Mouse (Mus musculus) frontal cortex, postnatal 10 days (tissue): ENCODE measurements around the gene Pck2.

ENCODE experiments used
- DNase-seq, 2 experiments: peaks; one replicate each; pipeline ENCODE4 v3.0.0; 2022; ENCODE audit warnings: low spot score in 2 of 2, mixed read lengths in 1 of 2

Gene Pck2

DNA sequence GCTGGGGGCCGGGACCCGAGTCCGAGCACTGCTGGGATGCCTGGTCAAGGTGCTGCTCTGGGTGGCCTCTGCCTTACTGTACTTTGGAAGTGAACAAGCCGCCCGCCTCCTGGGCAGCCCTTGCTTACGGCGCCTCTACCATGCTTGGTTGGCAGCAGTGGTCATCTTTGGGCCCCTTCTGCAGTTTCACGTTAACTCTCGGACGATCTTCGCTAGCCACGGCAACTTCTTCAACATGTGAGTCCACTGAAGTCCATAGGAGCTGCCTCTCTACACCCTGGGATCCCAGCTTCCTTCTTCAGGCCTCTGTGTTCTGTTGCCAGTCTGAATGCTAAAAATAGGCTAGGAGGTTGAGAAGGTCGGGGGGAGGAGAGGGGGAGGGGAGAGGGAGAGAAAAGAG, 35.6 kb downstream of the Pck2 start:
- DNase-seq, result no peak

DNA sequence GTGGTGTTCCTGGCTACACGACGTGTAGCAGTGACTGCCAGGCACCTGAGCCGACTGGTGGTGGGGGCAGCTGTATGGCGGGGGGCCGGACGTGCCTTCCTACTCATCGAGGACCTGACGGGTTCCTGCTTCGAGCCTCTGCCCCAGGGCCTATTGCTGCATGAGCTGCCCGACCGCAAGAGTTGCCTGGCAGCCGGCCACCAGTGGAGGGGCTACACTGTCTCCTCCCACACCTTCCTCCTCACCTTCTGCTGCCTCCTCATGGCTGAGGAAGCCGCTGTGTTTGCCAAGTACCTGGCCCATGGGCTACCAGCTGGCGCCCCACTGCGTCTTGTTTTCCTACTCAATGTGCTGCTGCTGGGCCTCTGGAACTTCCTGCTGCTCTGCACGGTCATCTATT, 36.3 kb downstream of the Pck2 start:
- no peak for DNase-seq

DNA sequence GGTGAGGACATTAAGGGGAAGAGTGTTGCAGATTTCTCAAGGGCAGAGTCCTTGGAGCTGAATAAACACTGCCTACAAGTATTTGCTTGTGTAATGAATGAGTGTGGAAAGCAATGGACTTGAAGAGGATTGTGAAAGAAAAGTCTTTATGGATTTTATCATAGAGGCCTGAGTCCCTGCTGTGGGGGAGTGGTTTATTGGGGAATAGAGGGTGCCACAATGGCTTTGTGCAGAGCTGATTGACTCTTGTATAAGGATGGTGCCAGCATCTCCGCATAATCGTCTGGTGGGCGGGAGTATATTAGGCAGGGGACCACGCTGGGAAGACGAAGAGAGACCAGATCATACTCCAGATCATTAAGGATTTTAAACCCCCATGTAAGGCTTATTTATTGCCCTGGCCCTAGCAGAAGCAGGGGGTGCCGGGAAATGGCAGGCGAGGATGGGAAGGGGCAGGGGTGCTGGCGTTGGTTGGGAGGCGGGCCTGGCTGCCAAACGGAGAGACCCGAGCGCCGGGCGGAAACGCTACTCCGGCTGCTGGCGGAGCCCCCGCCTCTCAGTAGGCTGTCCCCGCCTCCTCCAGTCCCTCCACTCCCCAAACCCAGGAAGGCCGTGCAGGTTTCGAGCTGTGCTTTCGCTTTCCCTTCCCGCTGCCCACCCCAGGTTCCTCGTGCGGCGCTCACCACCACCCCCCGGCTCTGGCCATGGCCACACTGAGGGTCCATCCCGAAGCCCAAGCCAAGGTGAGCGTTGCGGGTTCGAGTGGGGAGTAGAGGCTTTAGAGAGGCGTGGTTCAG, 38.0 kb downstream of the Pck2 start, which contains the start of gene Psme1:
Psme1 (plus strand) TSS at position 253 of the 797 bp plus-strand sequence.
- peak; percentile 75 to 76 for DNase-seq

DNA sequence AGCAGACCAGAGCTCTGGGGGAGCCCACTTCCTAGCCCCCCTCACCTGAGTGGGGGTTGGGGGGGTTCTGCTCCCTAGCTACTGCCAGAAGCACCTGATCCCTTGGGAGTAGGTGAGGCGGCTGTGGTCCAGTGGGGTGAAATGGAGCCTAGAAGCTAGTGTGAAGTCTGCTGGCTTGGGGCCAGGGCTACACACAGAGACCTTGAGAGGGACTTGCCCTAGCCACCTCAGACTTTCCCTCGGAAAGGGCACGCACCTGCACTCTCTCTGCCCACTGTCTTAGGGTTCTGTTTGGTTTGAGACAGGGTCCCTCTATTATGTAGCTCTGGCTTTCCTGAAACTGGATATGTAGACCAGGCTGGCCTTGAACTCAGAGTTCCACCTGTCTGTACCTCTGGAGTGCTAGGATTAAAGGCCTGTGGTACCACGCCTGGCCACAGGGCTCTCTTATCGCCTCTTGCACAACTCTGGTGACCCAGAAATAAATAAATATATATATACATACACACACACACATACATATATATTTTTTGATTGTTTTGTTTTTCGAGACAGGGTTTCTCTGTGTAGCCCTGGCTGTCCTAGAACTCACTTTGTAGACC, 38.7 kb downstream of the Pck2 start:
- DNase-seq, result peak; percentile 38 to 52

DNA sequence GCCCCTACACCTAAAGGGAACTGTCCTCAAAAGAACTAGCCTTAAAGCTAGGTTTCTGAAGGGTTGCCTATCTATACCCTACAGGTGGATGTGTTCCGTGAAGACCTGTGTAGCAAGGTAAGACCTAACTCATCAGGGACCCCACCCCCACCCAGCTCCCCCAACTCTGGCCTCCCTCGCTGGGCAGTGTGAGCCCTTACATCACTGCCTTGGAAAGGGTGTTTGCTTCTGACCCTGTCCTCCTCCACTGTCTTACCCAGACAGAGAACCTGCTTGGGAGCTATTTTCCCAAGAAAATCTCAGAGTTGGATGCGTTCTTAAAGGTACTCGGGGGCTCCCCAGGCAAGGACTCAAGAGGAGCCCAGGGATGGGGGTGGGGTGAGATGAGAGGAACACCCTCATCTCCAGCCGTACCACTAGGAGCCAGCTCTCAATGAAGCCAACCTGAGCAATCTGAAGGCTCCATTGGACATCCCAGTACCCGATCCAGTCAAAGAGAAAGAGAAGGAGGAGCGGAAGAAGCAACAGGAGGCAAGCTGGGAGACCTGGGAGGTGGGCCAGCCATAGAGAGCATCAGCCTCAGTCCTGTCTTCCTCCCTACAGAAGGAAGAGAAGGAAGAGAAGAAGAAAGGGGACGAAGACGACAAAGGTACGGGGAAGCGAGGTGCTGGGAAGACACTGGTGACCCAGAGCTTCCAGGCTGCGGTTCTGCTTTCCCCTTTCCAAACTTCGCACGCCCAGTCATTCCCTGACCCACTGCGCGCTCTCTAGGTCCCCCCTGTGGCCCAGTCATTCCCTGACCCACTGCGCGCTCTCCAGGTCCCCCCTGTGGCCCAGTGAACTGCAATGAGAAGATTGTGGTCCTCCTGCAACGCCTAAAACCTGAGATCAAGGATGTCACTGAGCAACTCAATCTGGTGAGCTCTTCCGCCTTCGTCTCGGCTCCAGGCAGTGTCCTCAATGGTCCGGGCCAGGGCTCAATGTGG, 39.7 kb downstream of the Pck2 start:
- DNase-seq, result no peak

DNA sequence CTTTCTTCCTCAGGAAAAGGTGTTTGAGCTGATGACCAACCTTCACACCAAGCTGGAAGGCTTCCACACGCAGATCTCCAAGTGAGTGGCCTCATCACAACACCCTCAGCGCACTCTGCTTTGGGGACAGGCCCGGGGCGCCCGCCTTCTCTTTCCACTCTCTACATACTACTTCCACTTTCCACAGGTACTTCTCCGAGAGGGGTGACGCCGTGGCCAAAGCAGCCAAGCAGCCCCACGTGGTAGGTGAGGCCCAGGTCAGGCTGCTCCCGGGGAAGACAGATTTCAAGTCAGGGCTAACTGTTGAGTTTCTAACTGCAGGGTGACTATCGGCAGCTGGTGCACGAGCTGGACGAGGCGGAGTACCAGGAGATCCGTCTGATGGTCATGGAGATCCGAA, 40.7 kb downstream of the Pck2 start:
- no peak for DNase-seq

DNA sequence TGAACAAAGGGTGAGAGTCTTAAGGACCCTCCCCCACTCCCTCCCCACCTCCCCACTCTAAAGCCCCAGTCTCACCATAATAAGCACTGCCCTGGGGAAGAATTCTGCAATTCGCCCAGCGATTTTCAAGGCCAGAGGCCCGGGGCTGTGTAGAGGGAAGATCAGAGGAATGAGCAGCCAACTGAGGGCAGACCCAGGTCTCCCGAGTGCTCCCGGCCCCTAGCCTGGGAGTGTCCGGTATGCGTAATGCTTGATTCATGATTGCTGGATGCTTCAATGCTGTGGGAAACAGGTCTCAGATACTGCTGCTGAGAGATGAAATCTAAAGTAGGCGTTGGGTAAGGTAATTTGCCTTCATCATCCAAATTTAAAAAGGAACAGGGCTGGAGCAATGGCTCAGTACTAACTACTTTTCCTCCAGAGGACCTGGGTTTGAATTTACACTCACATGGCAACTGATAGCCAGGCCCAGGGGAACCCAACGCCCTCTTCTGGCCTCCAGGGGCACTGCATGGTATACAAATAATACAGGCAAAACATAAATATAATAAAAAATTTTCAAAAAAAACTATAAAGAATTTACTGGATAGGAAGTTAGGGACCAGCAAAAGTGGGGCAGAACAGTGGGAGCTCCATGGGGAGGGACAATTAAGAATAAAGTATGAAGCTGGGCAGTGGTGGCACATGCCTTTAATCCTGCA, 42.1 kb downstream of the Pck2 start:
- DNase-seq, result no peak

DNA sequence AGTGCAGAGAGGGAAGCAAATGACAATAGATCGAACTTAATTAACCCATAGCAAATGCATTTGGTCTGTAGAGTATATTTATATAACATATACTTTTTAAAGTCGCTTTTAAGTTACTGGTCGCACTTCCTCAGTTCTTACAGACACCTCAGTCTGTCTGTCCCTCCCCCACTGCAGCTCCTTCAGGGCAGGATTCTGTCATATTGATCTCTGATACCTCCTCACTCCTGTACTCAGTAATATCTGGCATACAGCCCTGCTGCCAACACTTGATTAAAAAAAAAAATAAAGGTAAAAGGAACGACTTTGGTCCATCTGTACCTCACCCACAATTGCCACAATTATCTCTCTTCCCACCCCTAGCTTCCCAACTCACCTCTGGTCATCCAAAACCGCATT, 44.2 kb downstream of the Pck2 start:
- no peak for DNase-seq

DNA sequence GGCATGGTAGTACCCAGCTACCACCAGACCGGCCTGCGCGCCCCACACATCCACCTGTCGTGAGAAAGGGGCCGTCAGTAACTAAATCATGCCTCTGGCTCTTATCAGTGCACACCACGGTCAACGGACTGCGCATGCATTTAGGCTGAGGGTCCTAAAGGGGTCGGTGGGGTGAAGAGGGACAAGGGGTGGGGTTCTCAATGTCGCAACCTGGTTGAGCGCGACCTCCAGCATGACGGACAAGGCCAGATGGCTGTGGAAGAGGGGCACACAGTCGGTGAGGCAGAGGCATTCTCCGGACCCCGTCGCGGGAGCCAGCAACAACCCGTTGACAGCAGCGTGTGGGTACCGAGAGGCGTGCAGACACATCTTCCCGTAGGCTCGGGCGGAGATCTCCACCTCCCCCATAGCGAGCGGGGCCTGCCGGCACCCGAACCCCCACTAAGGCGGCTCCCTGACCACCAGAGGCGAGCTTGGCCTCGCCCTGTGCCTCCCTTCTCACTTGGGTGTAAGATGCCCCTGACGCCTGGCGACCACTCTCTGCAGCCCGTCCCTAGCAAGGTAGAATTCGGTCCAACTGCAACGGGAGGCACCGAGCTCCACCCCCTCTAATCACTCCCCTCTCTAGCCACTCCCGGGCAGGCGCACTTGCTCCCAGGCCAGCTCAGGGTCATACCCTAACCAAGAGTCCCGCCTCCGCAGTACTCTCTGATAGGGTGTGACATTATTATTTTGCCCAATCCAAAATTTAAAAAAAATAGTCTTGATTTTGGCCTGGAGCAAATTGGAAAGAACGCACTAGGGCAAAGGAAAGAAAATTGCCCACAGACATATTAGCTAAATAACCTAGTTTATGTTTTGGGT, 44.9 kb downstream of the Pck2 start, which contains the start of gene Emc9:
Emc9 (minus strand) TSS at position 601 of the 864 bp plus-strand sequence.
- DNase-seq, result peak in 1 of 2 experiments; percentile 51

DNA sequence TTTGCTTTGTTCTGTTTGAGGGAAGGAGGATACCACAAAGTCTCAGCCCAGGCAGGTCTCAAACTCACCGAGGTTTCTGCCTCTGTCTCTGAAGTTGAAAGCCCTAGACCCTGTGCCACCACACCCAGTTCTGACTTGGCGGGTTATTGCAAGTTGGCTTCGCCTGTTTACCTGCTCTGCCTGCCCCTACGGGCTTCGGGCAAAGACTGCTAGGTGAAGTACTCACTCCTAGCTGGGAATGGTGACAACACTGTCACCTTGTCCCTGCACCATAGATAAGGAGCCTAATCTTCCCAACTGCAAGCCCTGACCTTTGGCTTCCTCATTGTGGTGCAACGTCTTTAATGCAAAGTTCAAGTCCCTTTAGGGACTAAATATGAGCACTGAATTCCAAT, 45.5 kb downstream of the Pck2 start:
- no peak for DNase-seq

DNA sequence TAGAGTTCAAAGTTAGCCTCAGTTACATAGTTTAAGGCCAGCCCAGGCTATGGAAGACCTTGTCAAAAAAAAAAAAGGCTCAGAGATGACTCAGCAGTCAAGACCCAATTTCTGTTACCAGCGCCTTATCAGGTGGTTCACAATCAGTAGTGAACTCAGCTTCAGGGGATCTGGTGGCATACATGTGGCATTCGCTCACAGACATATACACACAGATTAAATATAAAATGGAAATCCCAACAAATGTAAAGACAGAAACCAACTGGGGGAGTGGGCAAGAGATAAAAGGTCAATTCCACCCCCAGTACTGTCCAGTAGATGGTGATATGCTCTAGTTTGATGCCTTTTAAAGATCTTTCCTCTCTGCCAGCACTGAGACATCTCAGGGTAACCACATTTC, 46.1 kb downstream of the Pck2 start:
- no peak for DNase-seq

DNA sequence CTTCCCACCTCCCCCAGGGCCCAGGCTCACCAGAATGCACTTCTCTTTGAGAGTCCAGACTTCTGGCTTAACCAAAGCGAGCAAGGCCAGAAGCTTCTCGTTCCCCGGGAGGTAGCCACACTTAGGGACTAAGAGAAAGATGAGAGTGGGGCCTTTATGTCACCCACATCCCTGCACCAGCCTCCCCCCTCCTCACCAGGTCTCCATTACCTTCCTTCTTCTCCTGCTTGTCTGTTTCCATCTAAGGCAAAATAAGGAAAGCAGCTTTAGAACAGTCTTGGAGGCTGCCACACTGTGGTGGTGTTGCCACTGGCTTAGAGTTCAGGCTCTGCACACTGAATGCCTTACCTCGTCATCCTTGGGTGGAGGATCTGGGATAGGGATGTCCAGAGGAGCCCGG, 49.2 kb downstream of the Pck2 start:
- no peak for DNase-seq

DNA sequence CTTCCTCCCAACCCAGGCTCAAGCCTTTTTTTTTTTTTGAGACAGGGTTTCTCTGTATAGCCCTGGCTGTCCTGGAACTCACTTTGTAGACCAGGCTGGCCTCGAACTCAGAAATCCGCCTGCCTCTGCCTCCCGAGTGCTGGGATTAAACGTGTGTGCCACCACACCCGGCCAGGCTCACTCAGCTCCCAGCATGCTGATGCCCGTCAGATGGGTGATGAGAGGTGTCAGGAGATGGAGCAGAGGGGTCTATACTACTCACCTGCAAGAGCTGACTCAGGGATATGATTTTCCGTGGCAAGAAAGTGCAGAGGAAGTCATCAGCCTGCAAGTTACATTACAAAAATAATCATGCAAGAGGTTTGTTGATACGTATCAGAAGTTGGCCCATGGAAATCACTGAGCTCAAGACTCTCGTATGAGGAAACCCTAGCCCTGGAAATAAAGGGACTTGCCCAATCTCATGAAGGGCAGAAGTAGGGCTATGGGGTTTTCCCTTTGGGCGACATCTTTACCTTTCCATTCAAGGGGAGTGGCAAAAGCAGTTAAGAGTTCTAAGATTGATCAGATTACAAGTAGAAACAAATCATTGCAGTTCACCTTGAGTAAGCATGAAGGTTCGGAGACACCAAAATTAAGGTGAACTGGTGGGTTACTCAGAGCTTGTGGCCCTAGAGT, 49.8 kb downstream of the Pck2 start:
- DNase-seq, result no peak

DNA sequence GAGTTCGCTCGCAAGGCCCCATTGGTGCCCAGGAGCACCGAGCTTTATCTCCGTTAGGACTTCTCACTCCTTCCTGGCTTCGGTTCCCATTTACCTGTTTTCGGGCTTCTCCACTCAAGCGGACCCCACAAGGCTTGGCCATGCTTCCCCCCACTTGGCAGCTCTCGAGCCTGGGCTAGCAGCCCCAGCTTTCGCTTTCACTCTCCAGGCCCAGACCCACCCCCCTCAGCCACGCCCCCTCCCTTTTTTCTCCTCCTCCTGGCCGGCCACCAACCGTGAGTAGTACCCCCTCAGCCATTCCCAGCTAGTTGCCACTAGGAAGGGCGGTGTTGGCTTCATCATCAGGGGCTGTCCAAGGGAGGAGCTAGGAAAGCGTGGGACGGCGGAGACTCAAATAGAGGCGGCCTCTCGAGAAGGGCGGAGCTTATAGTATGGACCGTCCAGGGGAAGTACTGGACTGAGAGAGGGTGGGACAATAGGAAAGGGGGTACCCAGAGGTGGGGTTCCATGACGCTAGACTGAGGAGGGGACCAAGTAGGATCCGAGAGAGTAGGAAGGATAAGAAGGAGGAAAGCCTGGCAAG, 50.8 kb downstream of the Pck2 start, which contains the start of gene Psme2:
Psme2 (minus strand) TSS at position 366 of the 583 bp plus-strand sequence.
- peak; percentile 88 to 92 for DNase-seq

DNA sequence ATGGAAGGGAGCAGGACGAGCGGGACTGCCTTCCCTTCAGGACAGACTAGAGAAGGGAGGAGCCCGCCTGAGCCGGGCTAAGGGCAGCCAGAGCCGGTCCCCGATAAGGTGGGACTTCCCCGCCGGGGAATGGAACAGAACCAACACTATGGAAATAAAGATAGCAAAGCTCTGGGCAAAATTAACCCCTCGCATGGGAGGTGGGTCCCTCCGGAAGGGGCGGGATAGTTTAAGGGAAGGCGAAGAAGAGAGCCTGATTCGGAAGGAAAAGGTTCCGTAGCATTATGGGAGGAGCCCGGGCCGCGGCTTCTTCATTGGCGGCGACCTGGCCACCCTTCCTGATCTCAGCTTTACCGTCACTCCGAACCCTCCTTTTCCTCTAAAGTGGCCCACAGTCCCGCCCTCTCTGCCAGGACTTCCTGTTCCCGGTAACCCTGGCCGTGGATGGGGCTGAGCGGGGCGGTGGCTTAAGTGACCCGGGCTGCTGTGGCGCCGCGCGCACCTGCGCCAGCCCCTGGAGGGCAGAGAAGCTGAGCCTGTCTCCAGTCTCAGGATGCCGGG, 51.3 kb downstream of the Pck2 start, which contains the start of gene Rnf31:
Rnf31 (plus strand) TSS at position 378 of the 561 bp plus-strand sequence.
- DNase-seq, result peak; percentile 90 to 91

DNA sequence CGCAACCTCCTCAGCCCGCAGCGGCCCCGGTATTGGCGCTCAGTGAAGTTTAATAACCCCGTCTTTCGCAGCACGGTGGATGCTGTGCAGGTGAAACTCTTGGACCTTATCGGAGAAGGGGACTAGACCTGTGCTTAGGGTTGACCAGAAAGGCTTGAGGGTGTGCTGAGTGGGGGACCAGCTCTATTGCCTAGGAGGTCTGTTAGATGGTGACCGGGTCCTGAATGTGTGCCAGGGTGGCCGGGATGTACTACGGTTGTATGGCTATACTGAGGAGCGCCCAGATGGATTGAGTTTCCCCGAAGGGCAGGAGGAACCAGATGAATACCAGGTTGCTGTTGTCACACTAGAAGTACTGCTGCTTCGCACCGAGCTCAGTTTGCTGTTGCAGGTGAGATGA, 52.2 kb downstream of the Pck2 start:
- DNase-seq, result no peak

DNA sequence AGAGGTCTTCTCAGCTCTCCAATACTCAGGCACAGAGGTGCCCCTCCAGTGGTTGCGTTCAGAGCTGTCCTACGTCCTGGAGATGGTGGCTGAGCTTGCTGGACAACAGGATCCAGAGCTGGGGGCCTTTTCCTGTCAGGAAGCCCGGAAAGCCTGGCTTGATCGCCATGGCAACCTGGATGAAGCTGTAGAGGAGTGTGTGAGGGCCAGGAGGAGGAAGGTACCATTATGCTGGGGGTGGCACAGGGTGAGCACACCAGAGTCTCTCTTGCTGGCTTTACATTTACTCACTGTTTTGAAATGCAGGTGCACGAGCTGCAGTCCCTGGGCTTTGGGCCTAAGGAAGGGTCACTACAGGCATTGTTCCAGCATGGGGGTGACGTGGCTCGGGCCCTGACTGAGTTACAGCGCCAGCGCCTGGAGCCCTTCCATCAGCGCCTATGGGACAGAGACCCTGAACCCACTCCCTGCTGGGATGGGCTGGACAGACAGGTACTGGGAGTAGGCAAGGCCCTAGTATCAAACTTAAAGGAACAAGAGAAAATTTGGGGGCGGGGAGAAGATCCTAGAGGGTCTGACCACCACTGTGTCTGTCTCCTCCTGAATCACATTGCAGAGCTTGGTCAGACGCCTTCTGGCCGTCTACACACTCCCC, 56.1 kb downstream of the Pck2 start:
- no peak for DNase-seq
